In genomic region chr15:10177519-10178130, GRCm38 (mm10) we compare ENCODE assay signal across 8 mouse cellular contexts. TPM values are rescaled to one million over a fixed set of nuclear protein-coding genes. Genes with fewer than 3 reads are reported as not detected.
DNase-seq lines count a peak whose midpoint lies in the region; ATAC-seq lines count a peak whose summit lies in the region.

No protein-coding gene starts in this region.

- H3K4me3 ChIP-seq in forebrain, embryonic 16.5 days (replicated peaks; ENCODE audit: low read length): peak overlapping the region; percentile 44
- H3K4me3 ChIP-seq in intestine, embryonic 16.5 days (ENCODE audit: low read length): peak overlapping the region; percentile 47
- H3K4me3 ChIP-seq in liver, embryonic 12.5 days: peak overlapping the region; percentile 40
- peak overlapping the region; percentile 40 for H3K4me3 ChIP-seq in neural tube, embryonic 13.5 days

- H3K36me3 ChIP-seq in forebrain, embryonic 16.5 days (ENCODE audit: control insufficient read depth, insufficient read depth): no peaks in the 10 kb centered on the region
- H3K36me3 ChIP-seq in intestine, embryonic 16.5 days (ENCODE audit: control insufficient read depth, insufficient read depth, low read length): no peaks in the 10 kb centered on the region
- H3K36me3 ChIP-seq in liver, embryonic 12.5 days: no peaks in the 10 kb centered on the region
- no peaks in the 10 kb centered on the region for H3K36me3 ChIP-seq in neural tube, embryonic 13.5 days

- H3K9ac ChIP-seq in forebrain, embryonic 16.5 days (replicated peaks; ENCODE audit: low read depth, low read length): peak overlapping the region; percentile 43
- H3K9ac ChIP-seq in intestine, embryonic 16.5 days (ENCODE audit: low read depth, low read length): peak overlapping the region; percentile 66
- H3K9ac ChIP-seq in liver, embryonic 12.5 days: no peak overlapping the region
- peak overlapping the region; percentile 56 for H3K9ac ChIP-seq in neural tube, embryonic 13.5 days

- no peak overlapping the region for H3K27ac ChIP-seq in forebrain, embryonic 16.5 days (ENCODE audit: low read length)
- H3K27ac ChIP-seq in intestine, embryonic 16.5 days (ENCODE audit: low read length): no peak overlapping the region
- no peak overlapping the region for H3K27ac ChIP-seq in liver, embryonic 12.5 days
- no peak overlapping the region for H3K27ac ChIP-seq in neural tube, embryonic 13.5 days (replicated peaks)

- 1% methylated on average over 30 of the region's 30 CpGs for WGBS in forebrain, embryonic 16.5 days
- 1% methylated on average over 30 of the region's 30 CpGs for WGBS in intestine, embryonic 16.5 days
- WGBS in liver, embryonic 12.5 days (ENCODE audit: insufficient replicate concordance): 1% methylated on average over 30 of the region's 30 CpGs
- 1% methylated on average over 30 of the region's 30 CpGs for WGBS in neural tube, embryonic 13.5 days

- DNase-seq in heart, adult 18-20 months: peak; percentile 7 to 25
- no peak for DNase-seq in heart, postnatal 25 days (ENCODE audit: low spot score)
- DNase-seq in adrenal gland, adult 8-10 months: peak; percentile 64

- peak; percentile 78 for ATAC-seq in forebrain, embryonic 16.5 days
- ATAC-seq in intestine, embryonic 16.5 days: peak; percentile 68
- no peak for ATAC-seq in liver, embryonic 12.5 days
- ATAC-seq in neural tube, embryonic 13.5 days (ENCODE audit: low read depth): peak; percentile 53; the same call in 1 of the 2 replicates
- ATAC-seq in activated CD4-positive, CD25-positive, alpha-beta regulatory T cell, adult 4 months: no peak

- no peaks in the 10 kb centered on the region for H3K9me3 ChIP-seq in forebrain, embryonic 16.5 days (ENCODE audit: control insufficient read depth, low read length)
- H3K9me3 ChIP-seq in intestine, embryonic 16.5 days (ENCODE audit: control insufficient read depth, low read length): no peaks in the 10 kb centered on the region
- H3K9me3 ChIP-seq in liver, embryonic 12.5 days (replicated peaks): no peaks in the 10 kb centered on the region
- H3K9me3 ChIP-seq in neural tube, embryonic 13.5 days: no peaks in the 10 kb centered on the region

- intact Hi-C loops in heart, postnatal 25 days (cut with DNase I): no loop called here

- peaks cover 2% of the 10 kb centered on the region; the same call in 1 of the 2 replicates for H3K27me3 ChIP-seq in forebrain, embryonic 16.5 days (replicated peaks; ENCODE audit: control insufficient read depth, insufficient read depth, low read length)
- H3K27me3 ChIP-seq in intestine, embryonic 16.5 days (replicated peaks; ENCODE audit: control insufficient read depth, insufficient read depth, low read length): no peaks in the 10 kb centered on the region
- H3K27me3 ChIP-seq in liver, embryonic 12.5 days (replicated peaks): peaks cover 18% of the 10 kb centered on the region
- H3K27me3 ChIP-seq in neural tube, embryonic 13.5 days: peaks cover 31% of the 10 kb centered on the region

- H3K4me1 ChIP-seq in forebrain, embryonic 16.5 days (replicated peaks; ENCODE audit: control insufficient read depth, insufficient read depth, low read length): peaks cover 12% of the 10 kb centered on the region
- peaks cover 6% of the 10 kb centered on the region; the same call in 1 of the 2 replicates for H3K4me1 ChIP-seq in intestine, embryonic 16.5 days (ENCODE audit: control insufficient read depth, insufficient read depth, low read length)
- H3K4me1 ChIP-seq in liver, embryonic 12.5 days: no peaks in the 10 kb centered on the region
- peaks cover 14% of the 10 kb centered on the region for H3K4me1 ChIP-seq in neural tube, embryonic 13.5 days (replicated peaks)

- H3K4me2 ChIP-seq in forebrain, embryonic 16.5 days (ENCODE audit: low read length): peak overlapping the region; percentile 78
- peak overlapping the region; percentile 85 for H3K4me2 ChIP-seq in intestine, embryonic 16.5 days (ENCODE audit: low read depth, low read length)
- peak overlapping the region; percentile 58 for H3K4me2 ChIP-seq in liver, embryonic 12.5 days
- peak overlapping the region; percentile 68 for H3K4me2 ChIP-seq in neural tube, embryonic 13.5 days

RNA-seq across cellular contexts. Expression of gene Prlr, which starts 0.6 kb away (rescaled TPM):
- 1 to 10 TPM; 7.9 to 8.9 TPM for total RNA-seq in heart, adult 18-20 months (2021)
- 1 to 10 TPM; 1.7 to 1.9 TPM for total RNA-seq in heart, postnatal 25 days (2021)
- total RNA-seq in adrenal gland, adult 8-10 months (2022): 100 to 1,000 TPM in 2 of 4 experiments, 10 to 100 TPM in 2; 72.1 to 382 (median 225) TPM
- polyA plus RNA-seq in forebrain, embryonic 16.5 days (2015; fragmentation: Nextera tagmentation; extraction: Ambion mirVana): 0.48 and 1.3 TPM in 2 replicates
- 45.7 and 55.2 TPM in 2 replicates for polyA plus RNA-seq in intestine, embryonic 16.5 days (2015; fragmentation: Nextera tagmentation; extraction: Ambion mirVana)
- 0.04 and 0.13 TPM in 2 replicates for polyA plus RNA-seq in liver, embryonic 12.5 days (2016; fragmentation: Nextera tagmentation; extraction: Ambion mirVana)
- polyA plus RNA-seq in neural tube, embryonic 13.5 days (2015; fragmentation: Nextera tagmentation; extraction: Ambion mirVana): 1.1 and 2.1 TPM in 2 replicates
- under 1 TPM; 0.16 to 0.38 TPM for polyA plus RNA-seq in activated CD4-positive, CD25-positive, alpha-beta regulatory T cell, adult 4 months (2017; shearing (Covaris generic))

Comparison
In these comparisons a context has a peak if more than half of its experiments do, and no peak if none do; other contexts are left out.
1. ATAC-seq: peak in forebrain, embryonic 16.5 days (single experiment), intestine, embryonic 16.5 days (single experiment) and neural tube, embryonic 13.5 days (single experiment); none in liver, embryonic 12.5 days (single experiment) and activated CD4-positive, CD25-positive, alpha-beta regulatory T cell, adult 4 months (single experiment).
2. RNA of gene Prlr, which starts 0.6 kb away (polyA plus RNA-seq): 45.7 to 55.2 TPM in intestine, embryonic 16.5 days; 0.48 to 1.3 TPM in forebrain, embryonic 16.5 days, 1.1 to 2.1 TPM in neural tube, embryonic 13.5 days, 0.16 to 0.38 TPM in activated CD4-positive, CD25-positive, alpha-beta regulatory T cell, adult 4 months and 0.04 to 0.13 TPM in liver, embryonic 12.5 days; every median in the first group is over 10 times any median in the second.
3. Peak in every context shown above with its lines, with median percentiles within 50 percentile points of each other: H3K4me2 ChIP-seq and H3K4me3 ChIP-seq.